In the genomic region with DNA sequence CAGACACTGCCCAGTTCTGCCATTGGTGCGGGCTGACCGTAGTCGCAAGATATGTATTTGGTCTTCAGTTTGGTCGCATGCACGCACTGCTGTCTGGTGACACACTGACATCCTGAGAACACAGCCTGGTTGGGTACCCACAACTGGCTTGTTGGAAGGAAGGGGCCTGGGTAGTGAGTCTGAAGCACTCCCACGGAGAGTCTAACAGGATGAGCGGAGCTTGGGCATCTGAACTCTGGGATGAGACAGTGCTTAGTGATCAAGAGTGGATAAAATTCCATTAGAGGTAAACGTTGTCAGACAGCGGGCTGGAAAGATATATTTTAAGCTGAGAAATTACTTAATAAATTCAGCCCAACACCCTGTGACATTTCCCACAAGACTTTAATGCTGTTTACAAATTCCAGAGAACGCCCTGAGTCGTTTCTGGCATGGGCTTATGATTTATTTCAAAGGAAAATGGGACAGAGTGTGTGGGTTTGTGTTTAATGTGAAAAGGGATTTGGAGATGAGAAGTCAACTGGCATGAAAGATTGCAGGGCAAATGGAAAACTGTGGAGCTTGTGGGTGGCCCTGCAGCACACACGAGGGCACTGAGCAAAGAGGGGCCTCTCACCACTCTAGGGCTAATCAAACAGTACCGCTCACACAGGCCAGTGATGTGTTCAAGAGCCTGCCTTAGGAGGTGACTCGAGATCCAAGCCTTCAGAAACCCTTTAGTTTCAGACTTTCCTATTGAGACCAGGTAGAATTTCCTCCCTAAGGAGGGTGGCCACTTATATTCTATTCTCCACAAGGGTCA, we compare ENCODE assay signal across 27 mouse cellular contexts.
DNase-seq lines count a peak whose midpoint lies in the region; ATAC-seq and TF ChIP-seq lines count a peak whose summit lies in the region.
"Had no signal": no experiment of that assay in that cellular context is flagged by ENCODE, and none has a peak within 500 bp of the region (broad histone marks: within the 10 kb centered on the region; RNA-seq: fewer than 3 reads in every experiment).

No protein-coding gene starts in this region.

- ATAC-seq in kidney, postnatal 0 days (replicated peaks; ENCODE audit: low FRiP score, low read depth), result no peak
- peak; percentile 53 for ATAC-seq in intestine, embryonic 15.5 days
- peak; percentile 56 for ATAC-seq in stomach, embryonic 15.5 days (ENCODE audit: insufficient read depth, low FRiP score, low read depth)
- ATAC-seq: CD4-positive, CD25-positive, alpha-beta regulatory T cell, adult 4 months; forebrain, embryonic 15.5 days; hindbrain, postnatal 0 days had no signal

- WGBS in kidney, postnatal 0 days, result 62% methylated on average over 14 of the region's 14 CpGs
- 57% methylated on average over 14 of the region's 14 CpGs for WGBS in intestine, embryonic 15.5 days
- WGBS in stomach, embryonic 15.5 days, result 45% methylated on average over 14 of the region's 14 CpGs

- H3K27me3 ChIP-seq in kidney, postnatal 0 days (ENCODE audit: insufficient read depth, low read length), result no peaks in the 10 kb centered on the region
- no peaks in the 10 kb centered on the region for H3K27me3 ChIP-seq in intestine, embryonic 15.5 days (replicated peaks)
- H3K27me3 ChIP-seq in stomach, embryonic 15.5 days (replicated peaks), result no peaks in the 10 kb centered on the region
- H3K27me3 ChIP-seq: embryonic facial prominence, embryonic 12.5 days; embryonic facial prominence, embryonic 15.5 days; forebrain, embryonic 12.5 days; forebrain, embryonic 15.5 days; heart, embryonic 12.5 days; heart, embryonic 15.5 days had no signal

- intact Hi-C loops in heart, postnatal 10 days (cut with DNase I), result no loop called here

- no peaks in the 10 kb centered on the region for H3K36me3 ChIP-seq in kidney, postnatal 0 days (ENCODE audit: insufficient read depth, low read length)
- no peaks in the 10 kb centered on the region for H3K36me3 ChIP-seq in intestine, embryonic 15.5 days
- H3K36me3 ChIP-seq in stomach, embryonic 15.5 days, result no peaks in the 10 kb centered on the region
- H3K36me3 ChIP-seq: embryonic facial prominence, embryonic 12.5 days; embryonic facial prominence, embryonic 15.5 days; forebrain, embryonic 12.5 days; forebrain, embryonic 15.5 days; heart, embryonic 12.5 days; heart, embryonic 15.5 days had no signal

- DNase-seq in kidney, postnatal 0 days (ENCODE audit: low spot score), result peak; percentile 27
- DNase-seq in kidney, postnatal 10 days, result no peak
- peak; percentile 47 for DNase-seq in adipocyte (ENCODE audit: low spot score)
- no peak for DNase-seq in B cell, adult 2 months
- no peak for DNase-seq in kidney, adult 11 months
- DNase-seq in heart, postnatal 10 days, result no peak
- DNase-seq: adrenal gland, adult 8-10 months; adrenal gland, postnatal 25 days; cerebellum, adult 18-20 months; cerebellum, adult 9-10 months; cerebellum, postnatal 14 days; gastrocnemius, postnatal 25 days; heart, adult 18-20 months; heart, postnatal 14 days; heart, postnatal 4 days had no signal

- H3K27ac ChIP-seq in kidney, postnatal 0 days, result no peak overlapping the region
- H3K27ac ChIP-seq in intestine, embryonic 15.5 days, result no peak overlapping the region
- H3K27ac ChIP-seq in stomach, embryonic 15.5 days, result peak overlapping the region; percentile 33; the same call in 1 of the 2 replicates
- H3K27ac ChIP-seq: embryonic facial prominence, embryonic 12.5 days; embryonic facial prominence, embryonic 15.5 days; forebrain, embryonic 12.5 days; forebrain, embryonic 15.5 days; heart, embryonic 15.5 days; hindbrain, embryonic 14.5 days; hindbrain, postnatal 0 days had no signal

- no peak overlapping the region for H3K4me2 ChIP-seq in kidney, postnatal 0 days (ENCODE audit: low read length)
- H3K4me2 ChIP-seq in intestine, embryonic 15.5 days (replicated peaks), result no peak overlapping the region
- H3K4me2 ChIP-seq in stomach, embryonic 15.5 days, result no peak overlapping the region
- H3K4me2 ChIP-seq: embryonic facial prominence, embryonic 12.5 days; embryonic facial prominence, embryonic 15.5 days; forebrain, embryonic 12.5 days; forebrain, embryonic 15.5 days; heart, embryonic 12.5 days; heart, embryonic 15.5 days; hindbrain, embryonic 14.5 days had no signal

- TF ChIP-seq CTCF in kidney, postnatal 0 days (IDR thresholded peaks at IDR 0.05; ENCODE audit: low read depth), result no peak

- no peak overlapping the region for H3K4me3 ChIP-seq in kidney, postnatal 0 days (replicated peaks; ENCODE audit: low read depth, low read length)
- H3K4me3 ChIP-seq in intestine, embryonic 15.5 days (replicated peaks), result no peak overlapping the region
- no peak overlapping the region for H3K4me3 ChIP-seq in stomach, embryonic 15.5 days (replicated peaks)
- H3K4me3 ChIP-seq: embryonic facial prominence, embryonic 12.5 days; embryonic facial prominence, embryonic 15.5 days; erythroblast, embryonic 14.5 days; forebrain, embryonic 12.5 days; forebrain, embryonic 15.5 days; heart, embryonic 12.5 days; heart, embryonic 15.5 days had no signal

- H3K9ac ChIP-seq in kidney, postnatal 0 days (ENCODE audit: low read depth, low read length), result no peak overlapping the region
- H3K9ac ChIP-seq in intestine, embryonic 15.5 days, result no peak overlapping the region
- no peak overlapping the region for H3K9ac ChIP-seq in stomach, embryonic 15.5 days
- H3K9ac ChIP-seq: embryonic facial prominence, embryonic 12.5 days; embryonic facial prominence, embryonic 15.5 days; forebrain, embryonic 12.5 days; forebrain, embryonic 15.5 days; heart, embryonic 12.5 days; heart, embryonic 15.5 days; hindbrain, embryonic 14.5 days had no signal

- no peaks in the 10 kb centered on the region for H3K4me1 ChIP-seq in kidney, postnatal 0 days (replicated peaks; ENCODE audit: insufficient read depth, low read length)
- H3K4me1 ChIP-seq in intestine, embryonic 15.5 days (replicated peaks), result no peaks in the 10 kb centered on the region; the same call in 1 of the 2 replicates
- H3K4me1 ChIP-seq in stomach, embryonic 15.5 days, result 0 out of 2 replicates have a peak, but pooled peaks cover 3% of the 10 kb centered on the region
- H3K4me1 ChIP-seq: embryonic facial prominence, embryonic 12.5 days; embryonic facial prominence, embryonic 15.5 days; forebrain, embryonic 12.5 days; forebrain, embryonic 15.5 days; heart, embryonic 12.5 days; heart, embryonic 15.5 days had no signal

- no peaks in the 10 kb centered on the region for H3K9me3 ChIP-seq in kidney, postnatal 0 days (replicated peaks; ENCODE audit: low read length)
- H3K9me3 ChIP-seq in intestine, embryonic 15.5 days, result no peaks in the 10 kb centered on the region
- H3K9me3 ChIP-seq in stomach, embryonic 15.5 days, result no peaks in the 10 kb centered on the region
- H3K9me3 ChIP-seq: embryonic facial prominence, embryonic 12.5 days; embryonic facial prominence, embryonic 15.5 days; forebrain, embryonic 12.5 days; forebrain, embryonic 15.5 days; heart, embryonic 15.5 days had no signal

Comparison
In these comparisons a context has a peak if more than half of its experiments do, and no peak if none do; other contexts are left out.
1. DNase-seq: peak in kidney, postnatal 0 days (single experiment) and adipocyte (single experiment); none in kidney, postnatal 10 days (single experiment), B cell, adult 2 months (0 of 2), kidney, adult 11 months (single experiment) and heart, postnatal 10 days (0 of 2).